Mouse (Mus musculus) kidney, adult 2 months (tissue): ENCODE results near the gene Abat. TPM values are rescaled to one million over a fixed set of nuclear protein-coding genes. Genes with fewer than 3 reads are reported as not detected.

Source experiments
- DNase-seq: peaks from one replicate; pipeline ENCODE4 v3.0.0; 2021
- H3K27ac ChIP-seq: fragments of 200-500 bp; 2 replicates; pipeline ENCODE4 v1.5.1; 2012; ENCODE audit warnings: low read depth, low read length, control low read depth, inconsistent platforms; ENCODE audit not compliant: insufficient read depth
- H3K27me3 ChIP-seq: fragments of 200-500 bp; replicated peaks from 2 replicates; pipeline ENCODE4 v1.6.1; 2012; ENCODE audit warnings: mild to moderate bottlenecking, moderate library complexity, low read length, inconsistent platforms; ENCODE audit not compliant: control insufficient read depth, insufficient read depth
- H3K36me3 ChIP-seq: fragments of 200-500 bp; 2 replicates; pipeline ENCODE4 v1.6.1; 2012; ENCODE audit warnings: mild to moderate bottlenecking, moderate library complexity, low read length, inconsistent platforms; ENCODE audit not compliant: control insufficient read depth, insufficient read depth
- H3K4me1 ChIP-seq: fragments of 200-500 bp; 2 replicates; pipeline ENCODE4 v1.6.1; 2011; ENCODE audit warnings: low read length; ENCODE audit not compliant: control insufficient read depth, insufficient read depth
- H3K4me3 ChIP-seq: fragments of 200-500 bp; 2 replicates; pipeline ENCODE4 v1.5.1; 2011; ENCODE audit warnings: mild to moderate bottlenecking, low read depth, low read length, control low read depth; ENCODE audit not compliant: insufficient read depth
- CTCF ChIP-seq: fragments of 200-500 bp; conservative IDR thresholded peaks from 2 replicates; pipeline ENCODE4 v1.5.1; 2011; ENCODE audit warnings: low read depth, mild to moderate bottlenecking, control low read depth, low read length, moderate library complexity, mixed read lengths; ENCODE audit not compliant: insufficient read depth, insufficient read length
- POLR2A ChIP-seq: fragments of 200-500 bp; IDR thresholded peaks from one replicate; pipeline ENCODE4 v1.6.1; 2011; ENCODE audit warnings: low read depth, low read length, control low read depth
- WGBS: fragments of 180-500 bp; shearing (Covaris S2); methylation state at CpG from one replicate; pipeline ENCODE4 v1.1.7; 2018; 5-methylcytosine and 5-hydroxymethylcytosine counted together
- polyA plus RNA-seq: library from polyadenylated mRNA; depleted of rRNA; stranded (reverse); fragments of >200 nt; gene quantifications from 2 replicates; pipeline ENCODE4 v1.2.3, GENCODE M21; 2012; rRNA removed

Gene Abat
- polyA plus RNA-seq: 267 and 285 TPM in 2 replicates

- H3K27me3 ChIP-seq: no peaks in the 10 kb centered on the region
- TF ChIP-seq CTCF: no peak
- TF ChIP-seq POLR2A: peak; percentile 97
- 2% methylated on average over 46 of the region's 46 CpGs for WGBS
- peak; percentile 98 for DNase-seq
- H3K4me1 ChIP-seq: peaks cover 18% of the 10 kb centered on the region
- no peaks in the 10 kb centered on the region for H3K36me3 ChIP-seq
- peak within 1 kb of the TSS; percentile 92 for H3K4me3 ChIP-seq
- H3K27ac ChIP-seq: peak within 1 kb of the TSS; percentile 85
Observed at GRCm38 (mm10) chr16:8513236-8513906, at the start of gene Abat. Abat (plus strand) TSS chr16:8513429.

GRCm38 (mm10) chr16:8470132-8470531 is 43.1 kb upstream of the Abat start:
- 78% methylated on average over 2 of the region's 2 CpGs for WGBS
- no peak for DNase-seq
- no peak overlapping the region for H3K27ac ChIP-seq
- H3K4me1 ChIP-seq: peaks cover 3% of the 10 kb centered on the region; the same call in 1 of the 2 replicates
- no peak overlapping the region for H3K4me3 ChIP-seq
- no peaks in the 10 kb centered on the region for H3K27me3 ChIP-seq
- no peaks in the 10 kb centered on the region for H3K36me3 ChIP-seq
- no peak for TF ChIP-seq CTCF

- WGBS: under 1% methylated on average over 48 of the region's 48 CpGs
- H3K27ac ChIP-seq: peak within 1 kb of the TSS; percentile 42
- no peaks in the 10 kb centered on the region for H3K27me3 ChIP-seq
- H3K36me3 ChIP-seq: no peaks in the 10 kb centered on the region
- peak within 1 kb of the TSS; percentile 62 for H3K4me3 ChIP-seq
- TF ChIP-seq CTCF: peak; percentile 27; the same call in 1 of the 2 replicates
- TF ChIP-seq POLR2A: peak; percentile 28
- DNase-seq: peak; percentile 95
- H3K4me1 ChIP-seq: peaks cover 3% of the 10 kb centered on the region; the same call in 1 of the 2 replicates
Observed at GRCm38 (mm10) chr16:8470603-8471481, 42.4 kb upstream of the Abat start, which contains the start of gene Mettl22. Mettl22 (plus strand) TSS chr16:8470788.

GRCm38 (mm10) chr16:8487396-8488005 is 25.7 kb upstream of the Abat start:
- H3K4me1 ChIP-seq: no peaks in the 10 kb centered on the region
- no peaks in the 10 kb centered on the region for H3K36me3 ChIP-seq
- H3K27me3 ChIP-seq: no peaks in the 10 kb centered on the region
- DNase-seq: no peak
- 94% methylated on average over 9 of the region's 9 CpGs for WGBS
- no peak overlapping the region for H3K27ac ChIP-seq
- H3K4me3 ChIP-seq: no peak overlapping the region
- TF ChIP-seq POLR2A (no peak), CTCF (no peak)

GRCm38 (mm10) chr16:8489340-8489739 is 23.9 kb upstream of the Abat start:
- Histone ChIP-seq H3K4me1 (no peaks in the 10 kb centered on the region), H3K27ac (no peak overlapping the region), H3K27me3 (no peaks in the 10 kb centered on the region), H3K4me3 (no peak overlapping the region), H3K36me3 (no peaks in the 10 kb centered on the region)
- TF ChIP-seq POLR2A: no peak
- TF ChIP-seq CTCF: no peak
- 73% methylated on average over 5 of the region's 5 CpGs for WGBS
- no peak for DNase-seq

- DNase-seq: peak; percentile 43
- Histone ChIP-seq H3K27me3 (no peaks in the 10 kb centered on the region), H3K4me1 (no peaks in the 10 kb centered on the region), H3K27ac (no peak overlapping the region), H3K4me3 (no peak overlapping the region), H3K36me3 (no peaks in the 10 kb centered on the region)
- WGBS: 22% methylated on average over 13 of the region's 13 CpGs
- TF ChIP-seq CTCF (no peak), POLR2A (no peak)
Observed at GRCm38 (mm10) chr16:8491743-8492490, 21.3 kb upstream of the Abat start.
